Mouse (Mus musculus) frontal cortex, postnatal 25 days (tissue): ENCODE measurements at regions not wholly inside any gene's neighbourhood (a gene's known extent, or its start where the extent isn't known, plus 50 kb on each side); places are given as distances from the start of the nearest gene placed in this dataset.
"Not testable (repeated sequence)": the region's sequence is repeated elsewhere in the genome, so short reads cannot be mapped to it uniquely, and the experiment has no call there.

ENCODE experiments used
- DNase-seq, 2 experiments: peaks; one replicate each; pipeline ENCODE4 v3.0.0; 2022; ENCODE audit warnings: low spot score in 2 of 2

GRCm38 (mm10) chr7:73031407-73031806, 343.9 kb upstream of the Rgma start:
- no peak for DNase-seq

GRCm38 (mm10) chr7:73032316-73032980, 342.9 kb upstream of the Rgma start:
- DNase-seq = peak in 1 of 2 experiments; percentile 5

GRCm38 (mm10) chr7:73036801-73037555, 338.3 kb upstream of the Rgma start:
- DNase-seq = peak; percentile 18 to 26

- DNase-seq = no peak
Observed at GRCm38 (mm10) chr7:73037638-73038037, 337.7 kb upstream of the Rgma start.

GRCm38 (mm10) chr7:73039921-73040320, 335.4 kb upstream of the Rgma start:
- no peak for DNase-seq

GRCm38 (mm10) chr7:73044316-73044715, 331.0 kb upstream of the Rgma start:
- no peak for DNase-seq

GRCm38 (mm10) chr7:73055891-73056290, 319.4 kb upstream of the Rgma start:
- no peak for DNase-seq

- DNase-seq = no peak
Observed at GRCm38 (mm10) chr7:73063556-73063955, 311.8 kb upstream of the Rgma start.

GRCm38 (mm10) chr7:73068534-73068933, 306.8 kb upstream of the Rgma start:
- no peak for DNase-seq

- no peak for DNase-seq
Observed at GRCm38 (mm10) chr7:73069352-73069751, 306.0 kb upstream of the Rgma start.

GRCm38 (mm10) chr7:73075391-73075790, 299.9 kb upstream of the Rgma start:
- not testable (repeated sequence) for DNase-seq

GRCm38 (mm10) chr7:73087496-73088185, 287.7 kb upstream of the Rgma start:
- DNase-seq = no peak

GRCm38 (mm10) chr7:73088321-73088720, 287.0 kb upstream of the Rgma start:
- no peak for DNase-seq

GRCm38 (mm10) chr7:73091758-73092157, 283.6 kb upstream of the Rgma start:
- DNase-seq = no peak

GRCm38 (mm10) chr7:73094059-73094458, 281.2 kb upstream of the Rgma start:
- DNase-seq = no peak

- DNase-seq = no peak
Observed at GRCm38 (mm10) chr7:73118871-73119270, 256.4 kb upstream of the Rgma start.

- DNase-seq = no peak
Observed at GRCm38 (mm10) chr7:73120276-73120675, 255.0 kb upstream of the Rgma start.

- DNase-seq = no peak
Observed at GRCm38 (mm10) chr7:73124976-73125375, 250.3 kb upstream of the Rgma start.

GRCm38 (mm10) chr7:73125864-73126263, 249.4 kb upstream of the Rgma start:
- DNase-seq = no peak

GRCm38 (mm10) chr7:73135786-73136185, 239.5 kb upstream of the Rgma start:
- no peak for DNase-seq

- DNase-seq = no peak
Observed at GRCm38 (mm10) chr7:73138269-73138668, 237.0 kb upstream of the Rgma start.

GRCm38 (mm10) chr7:73138861-73139493, 236.3 kb upstream of the Rgma start:
- DNase-seq = no peak
